Mouse (Mus musculus) Patski (cell line): ENCODE measurements around the gene Ccn6. TPM values are rescaled to one million over a fixed set of nuclear protein-coding genes. Genes with fewer than 3 reads are reported as not detected.

Experiments
- ATAC-seq: fragments of 100-300 bp; one replicate; pipeline ENCODE4 v1.8.0; 2021
- CTCF ChIA-PET: fragments of 350-600 bp; sonication (Branson Sonifier 250); formaldehyde crosslinking; loops from one replicate; lab custom pipeline; 2022; ENCODE audit warnings: inconsistent platforms; lab: Charles Lee
- POLR2A ChIA-PET: fragments of 350-600 bp; sonication (Branson Sonifier 250); formaldehyde crosslinking; loops from one replicate; lab custom pipeline; 2022; ENCODE audit warnings: antibody characterized with exemption, inconsistent platforms; lab: Charles Lee
- DNase-seq: peaks from one replicate; pipeline ENCODE4 v3.0.0-alpha.2; 2011; ENCODE audit warnings: low read depth, low spot score
- H3K27me3 ChIP-seq: fragments of 371-371 bp; one replicate; pipeline ENCODE4 v1.5.1; 2021
- CTCF ChIP-seq: fragments of 100-300 bp; IDR thresholded peaks from one replicate; pipeline ENCODE4 v1.5.1; 2021
- in situ Hi-C: fragments of 300-500 bp; cut with MboI; formaldehyde crosslinking; loops from 3 replicates; pipeline ENCODE4 v1.11.1; 2018; ENCODE audit warnings: low pct_unique_long_range_greater_than_20kb, mixed read lengths
- polyA plus RNA-seq: library from polyadenylated mRNA; unstranded; gene quantifications from one replicate; pipeline ENCODE4 v1.2.3, GENCODE M21; 2021

The Ccn6 gene
- polyA plus RNA-seq, 1 experiment from 2014 or later = 0.06 TPM

DNA sequence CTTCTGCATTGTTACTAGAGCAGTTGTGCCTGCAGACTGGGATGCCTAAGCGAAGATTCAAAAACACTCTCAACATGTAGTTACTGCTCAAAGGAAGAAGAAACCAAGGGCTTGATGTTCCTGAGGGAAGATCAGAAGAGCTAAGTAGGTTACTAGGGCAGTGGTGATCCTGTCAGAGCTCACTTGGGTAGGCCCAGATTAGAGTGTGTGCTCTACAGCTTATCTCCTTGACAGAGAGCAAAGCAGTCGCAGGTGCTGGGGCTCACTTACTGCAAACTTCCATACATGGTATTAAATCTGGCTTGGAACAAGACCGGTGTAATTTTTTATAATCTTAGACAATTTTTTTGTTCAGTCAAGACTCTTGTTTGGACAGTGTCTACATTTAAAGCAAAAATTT lies 25.8 kb downstream of the Ccn6 start:
- DNase-seq = no peak
- TF ChIP-seq CTCF = no peak
- in situ Hi-C loops = no loop called here
- ChIA-PET CTCF (interaction anchor here (0.9 kb wide), 1 partner anchor 10 kb away, joined by 3 read pairs; no protein-coding TSS in a partner anchor), POLR2A (no interaction called here)
- ATAC-seq = no peak
- no peaks in the 10 kb centered on the region for H3K27me3 ChIP-seq

DNA sequence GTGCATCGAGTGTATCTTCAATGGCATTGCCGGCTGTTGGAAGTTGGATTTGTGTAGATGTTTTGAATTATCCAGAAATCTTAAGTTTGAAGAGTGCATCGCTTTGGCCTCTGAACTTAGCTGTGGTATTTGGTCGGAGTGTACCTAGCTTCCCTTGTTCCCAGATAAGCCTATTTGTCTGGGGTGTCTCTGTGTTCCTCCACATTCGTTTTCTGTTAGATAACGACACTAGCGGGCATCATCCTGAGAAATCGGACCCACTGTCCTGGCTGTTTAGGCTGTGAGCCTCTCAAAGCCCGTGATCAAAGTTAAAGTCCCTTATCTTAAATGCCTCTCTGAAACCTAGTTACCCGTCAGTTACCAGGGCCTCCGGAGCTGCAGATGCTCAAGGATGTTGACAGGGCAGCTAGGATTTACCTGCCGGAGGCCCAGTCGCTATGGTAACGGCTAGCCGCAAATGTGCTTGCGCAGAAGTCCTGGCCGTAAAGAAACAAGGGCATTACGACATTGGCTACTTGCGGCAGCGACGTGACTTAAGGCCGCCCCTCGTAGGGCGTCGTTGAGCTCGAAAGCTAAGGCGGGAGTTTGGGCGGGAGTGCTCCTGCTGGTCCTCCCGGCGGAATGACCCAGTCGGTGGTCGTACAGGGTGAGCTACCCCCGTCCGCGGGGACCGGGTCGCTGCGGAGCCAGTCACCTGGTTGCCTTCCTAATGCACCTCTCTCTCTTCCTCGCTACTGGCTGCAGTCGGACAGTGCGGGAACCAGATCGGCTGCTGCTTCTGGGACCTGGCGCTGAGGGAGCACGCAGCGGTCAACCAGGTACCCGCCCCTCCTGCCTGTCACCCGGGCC lies 29.9 kb downstream of the Ccn6 start, which contains the start of the genes Fam229b and Tube1:
Gene Fam229b, minus strand, starts transcription at position 453 of the 849 bp plus-strand sequence.
Gene Tube1, plus strand, starts transcription at position 515 of the 849 bp plus-strand sequence.
- ChIA-PET CTCF (no interaction called here), POLR2A (no interaction called here)
- ATAC-seq (peak; percentile 83), DNase-seq (peak; percentile 74)
- no peak for TF ChIP-seq CTCF
- no peaks in the 10 kb centered on the region for H3K27me3 ChIP-seq
- in situ Hi-C loops = no loop called here

DNA sequence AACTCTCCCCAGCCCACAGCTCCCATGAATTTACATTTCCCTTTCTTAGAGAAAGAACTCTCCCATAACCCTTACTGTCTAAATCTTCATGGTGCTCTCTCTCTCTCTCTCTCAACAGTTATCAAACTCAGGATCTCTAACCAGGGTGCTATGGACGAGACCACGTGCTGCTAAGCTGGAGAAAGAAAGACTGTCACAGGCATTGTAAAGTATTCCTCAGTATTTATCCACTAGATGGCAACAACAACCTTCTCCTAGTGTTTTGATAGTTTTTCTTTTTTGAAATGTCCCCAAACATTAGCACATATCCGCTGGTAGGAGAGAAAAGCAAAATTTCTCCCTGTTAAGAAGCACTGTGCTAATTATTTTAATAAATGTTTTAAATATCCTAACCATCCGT lies 42.2 kb downstream of the Ccn6 start:
- in situ Hi-C loops = no loop called here
- POLR2A ChIA-PET = no interaction called here
- CTCF ChIA-PET = interaction anchor here (0.9 kb wide), 1 partner anchor 26 kb away, joined by 5 read pairs; no protein-coding TSS in a partner anchor
- no peaks in the 10 kb centered on the region for H3K27me3 ChIP-seq
- DNase-seq (no peak), ATAC-seq (no peak)
- TF ChIP-seq CTCF = no peak

DNA sequence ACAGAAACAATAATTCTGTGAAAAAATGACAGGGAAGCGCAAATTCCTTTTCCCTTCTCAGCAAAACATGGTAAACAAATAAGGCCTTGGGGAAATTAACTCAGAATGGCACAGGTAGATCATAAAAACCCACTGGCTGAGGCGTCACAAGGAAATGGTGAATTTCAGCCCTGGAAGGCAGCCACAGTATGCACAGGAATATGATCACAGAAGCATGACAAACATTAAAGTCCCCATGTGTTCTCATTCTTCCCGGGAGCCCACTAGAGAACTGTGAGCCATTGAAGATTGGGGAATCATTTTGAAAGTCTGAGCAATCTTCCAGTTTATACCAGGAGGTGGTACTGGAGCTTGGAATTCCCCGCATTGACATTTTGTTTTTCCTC lies 54.1 kb downstream of the Ccn6 start:
- no peak for TF ChIP-seq CTCF
- in situ Hi-C loops = no loop called here
- ChIA-PET POLR2A (no interaction called here), CTCF (no interaction called here)
- no peaks in the 10 kb centered on the region for H3K27me3 ChIP-seq
- ATAC-seq (no peak), DNase-seq (no peak)

DNA sequence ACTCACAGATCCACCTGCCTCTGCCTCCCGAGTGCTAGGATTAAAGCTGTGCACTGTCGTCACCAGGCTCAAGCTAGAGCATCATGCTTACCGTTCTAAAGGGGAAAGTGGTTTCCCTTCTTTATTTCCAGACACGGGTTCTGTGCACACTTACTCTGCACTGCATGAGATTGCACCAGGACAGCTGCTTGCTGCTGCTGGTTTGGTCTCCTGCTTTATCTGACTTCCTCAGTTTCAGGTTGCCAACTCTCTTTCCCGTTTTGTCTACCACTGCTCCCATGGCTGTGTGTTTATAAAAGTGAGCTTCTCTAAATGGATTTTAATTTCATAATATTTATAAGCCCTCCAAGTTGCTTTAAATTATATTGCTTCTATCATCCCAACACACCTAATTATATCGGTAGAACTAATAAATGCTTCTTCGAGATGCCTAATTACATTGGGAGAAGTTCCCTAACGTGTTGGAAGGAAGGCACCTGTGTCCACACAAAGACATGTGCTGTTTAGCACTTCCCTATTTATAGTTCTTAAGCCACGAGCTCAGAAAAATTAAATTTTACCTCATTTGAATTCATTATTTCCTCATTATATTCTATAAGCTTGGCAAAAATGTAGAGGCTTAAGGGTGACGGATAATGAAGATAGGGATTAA lies 54.6 kb downstream of the Ccn6 start:
- in situ Hi-C loops = no loop called here
- no peak for TF ChIP-seq CTCF
- H3K27me3 ChIP-seq = no peaks in the 10 kb centered on the region
- DNase-seq (no peak), ATAC-seq (no peak)
- ChIA-PET CTCF (interaction anchor here (1.3 kb wide), 1 partner anchor 10 kb away, joined by 3 read pairs; no protein-coding TSS in a partner anchor), POLR2A (no interaction called here)

DNA sequence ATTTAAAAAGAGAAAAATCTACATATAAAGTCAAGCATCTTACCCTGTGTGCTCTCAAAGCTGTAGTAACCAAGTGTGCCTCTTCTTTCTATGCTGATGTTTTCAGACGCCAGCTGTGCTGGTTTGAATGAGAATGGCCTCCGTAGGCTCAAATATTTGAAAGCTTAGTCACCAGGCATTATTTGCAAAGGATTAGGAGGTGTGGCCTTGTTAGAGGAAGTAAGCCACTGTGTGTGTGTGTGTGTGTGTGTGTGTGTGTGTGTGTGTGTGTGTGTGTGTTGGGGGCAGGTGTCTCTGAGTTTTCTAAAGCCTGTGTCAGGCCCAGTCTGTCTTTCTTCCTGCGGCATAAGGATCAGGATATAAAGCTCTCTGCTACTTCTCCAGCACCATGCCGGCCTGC lies 56.7 kb downstream of the Ccn6 start:
- no peak for TF ChIP-seq CTCF
- H3K27me3 ChIP-seq = no peaks in the 10 kb centered on the region
- in situ Hi-C loops = no loop called here
- POLR2A ChIA-PET = no interaction called here
- DNase-seq = no peak
- no peak for ATAC-seq
- CTCF ChIA-PET = interaction anchor here (0.9 to 1.2 kb wide), 3 partner anchors 9 to 11 kb away, joined by 3 to 5 read pairs (median 4); no protein-coding TSS in a partner anchor

DNA sequence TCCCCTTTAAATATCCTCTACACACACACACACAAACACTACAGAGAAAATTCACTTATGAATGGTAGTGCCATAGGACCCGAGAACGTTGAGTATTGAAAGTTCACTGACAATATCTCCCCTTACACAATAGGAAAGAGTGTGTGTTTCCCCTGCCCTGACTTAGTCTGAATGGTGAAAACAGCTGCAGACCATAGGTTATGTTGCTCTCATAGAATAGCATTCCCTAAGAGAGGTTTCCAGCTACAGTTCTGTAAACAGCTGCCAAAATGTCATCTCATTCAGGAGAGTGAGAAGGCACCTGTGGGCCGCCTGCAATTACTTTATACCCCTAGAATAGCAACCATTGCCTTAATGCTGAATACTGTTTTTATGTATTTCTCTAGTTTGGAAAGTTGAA lies 57.2 kb downstream of the Ccn6 start:
- ChIA-PET CTCF (interaction anchor here (1.1 to 1.2 kb wide), 2 partner anchors 9 to 10 kb away, joined by 3 to 5 read pairs; no protein-coding TSS in a partner anchor), POLR2A (no interaction called here)
- ATAC-seq (no peak), DNase-seq (no peak)
- no peaks in the 10 kb centered on the region for H3K27me3 ChIP-seq
- in situ Hi-C loops = no loop called here
- TF ChIP-seq CTCF = no peak

GRCm38 (mm10) chr10:39104803-39105449 lies 58.7 kb downstream of the Ccn6 start:
- in situ Hi-C loops = no loop called here
- no peak for DNase-seq
- ChIA-PET CTCF (no interaction called here), POLR2A (no interaction called here)
- no peak for ATAC-seq
- no peaks in the 10 kb centered on the region for H3K27me3 ChIP-seq
- TF ChIP-seq CTCF = peak; percentile 23

Other genes with a start within 250 kb of the Ccn6 start
- 0.03 TPM for gene Lama4, start 198.3 kb downstream of the Ccn6 start, polyA plus RNA-seq
- gene Fam229b, start 29.9 kb downstream of the Ccn6 start, polyA plus RNA-seq = 26.0 TPM
- 4.2 TPM for gene Tube1, start 29.8 kb downstream of the Ccn6 start, polyA plus RNA-seq
- gene Fyn, start 205.1 kb upstream of the Ccn6 start, polyA plus RNA-seq = 64.4 TPM